Mouse (Mus musculus): Measurements from ENCODE around the gene Itpk1. TPM values are rescaled to one million over a fixed set of nuclear protein-coding genes. Genes with fewer than 3 reads are reported as not detected.

The Itpk1 gene
- 9.4 and 12.0 TPM in 2 replicates for total RNA-seq (2017)

- peak; percentile 12; the same call in 1 of the 2 replicates for ATAC-seq (replicated peaks; ENCODE audit: low read depth, poor library complexity, severe bottlenecking)
Measured at GRCm38 (mm10) chr12:102704457-102705198, at the start of gene Itpk1. Gene Itpk1 (minus strand): TSS chr12:102704930.

- no peak for ATAC-seq (replicated peaks; ENCODE audit: low read depth, poor library complexity, severe bottlenecking)
Measured at GRCm38 (mm10) chr12:102748256-102748655, 43.5 kb upstream of the Itpk1 start.

GRCm38 (mm10) chr12:102744839-102745238, 40.1 kb upstream of the Itpk1 start:
- ATAC-seq (replicated peaks; ENCODE audit: low read depth, poor library complexity, severe bottlenecking): peak; percentile 70

- peak; percentile 86 for ATAC-seq (replicated peaks; ENCODE audit: low read depth, poor library complexity, severe bottlenecking)
Measured at GRCm38 (mm10) chr12:102743589-102744574, 39.2 kb upstream of the Itpk1 start, which contains the start of the genes Moap1 and Tmem251. Gene Moap1 (minus strand): TSS chr12:102743661. Gene Tmem251 (plus strand): TSS chr12:102743762.

GRCm38 (mm10) chr12:102743036-102743588, 38.4 kb upstream of the Itpk1 start:
- peak; percentile 1; the same call in 1 of the 2 replicates for ATAC-seq (replicated peaks; ENCODE audit: low read depth, poor library complexity, severe bottlenecking)

- no peak for ATAC-seq (replicated peaks; ENCODE audit: low read depth, poor library complexity, severe bottlenecking)
Measured at GRCm38 (mm10) chr12:102742056-102742455, 37.3 kb upstream of the Itpk1 start.

GRCm38 (mm10) chr12:102740285-102740684, 35.6 kb upstream of the Itpk1 start:
- ATAC-seq (replicated peaks; ENCODE audit: low read depth, poor library complexity, severe bottlenecking): no peak

- ATAC-seq (replicated peaks; ENCODE audit: low read depth, poor library complexity, severe bottlenecking): no peak
Measured at GRCm38 (mm10) chr12:102739096-102739495, 34.4 kb upstream of the Itpk1 start.

- peak; percentile 66 for ATAC-seq (replicated peaks; ENCODE audit: low read depth, poor library complexity, severe bottlenecking)
Measured at GRCm38 (mm10) chr12:102733381-102733780, 28.7 kb upstream of the Itpk1 start.

GRCm38 (mm10) chr12:102730798-102731619, 26.3 kb upstream of the Itpk1 start:
- ATAC-seq (replicated peaks; ENCODE audit: low read depth, poor library complexity, severe bottlenecking): no peak

GRCm38 (mm10) chr12:102729855-102730797, 25.4 kb upstream of the Itpk1 start:
- peak; percentile 93 for ATAC-seq (replicated peaks; ENCODE audit: low read depth, poor library complexity, severe bottlenecking)

- ATAC-seq (replicated peaks; ENCODE audit: low read depth, poor library complexity, severe bottlenecking): no peak
Measured at GRCm38 (mm10) chr12:102725761-102726175, 21.0 kb upstream of the Itpk1 start.

- no peak for ATAC-seq (replicated peaks; ENCODE audit: low read depth, poor library complexity, severe bottlenecking)
Measured at GRCm38 (mm10) chr12:102725146-102725545, 20.4 kb upstream of the Itpk1 start.

GRCm38 (mm10) chr12:102723861-102724260, 19.1 kb upstream of the Itpk1 start:
- ATAC-seq (replicated peaks; ENCODE audit: low read depth, poor library complexity, severe bottlenecking): no peak

- ATAC-seq (replicated peaks; ENCODE audit: low read depth, poor library complexity, severe bottlenecking): no peak
Measured at GRCm38 (mm10) chr12:102722966-102723365, 18.2 kb upstream of the Itpk1 start.

- no peak for ATAC-seq (replicated peaks; ENCODE audit: low read depth, poor library complexity, severe bottlenecking)
Measured at GRCm38 (mm10) chr12:102722451-102722850, 17.7 kb upstream of the Itpk1 start.

GRCm38 (mm10) chr12:102719552-102720315, 15.0 kb upstream of the Itpk1 start:
- ATAC-seq (replicated peaks; ENCODE audit: low read depth, poor library complexity, severe bottlenecking): peak; percentile 84
